Mouse (Mus musculus) splenic B cell, adult 2 months (primary cell): ENCODE data around the gene Tdpoz2.
"Not testable (repeated sequence)": the region's sequence is repeated elsewhere in the genome, so short reads cannot be mapped to it uniquely, and the experiment has no call there.

Source experiments
- DNase-seq: peaks from one replicate; pipeline ENCODE4 v3.0.0-alpha.2; 2011; ENCODE audit warnings: low read depth, low spot score
- H3K27me3 ChIP-seq: 2 replicates; pipeline ENCODE4 v1.6.1; 2012; ENCODE audit warnings: mild to moderate bottlenecking, low read length, moderate library complexity, mixed read lengths; ENCODE audit not compliant: control insufficient read depth, poor library complexity, insufficient read depth, severe bottlenecking
- H3K36me3 ChIP-seq: 2 replicates; pipeline ENCODE4 v1.6.1; 2012; ENCODE audit warnings: mild to moderate bottlenecking, low read length, moderate library complexity, mixed read lengths; ENCODE audit not compliant: control insufficient read depth, poor library complexity, insufficient read depth, severe bottlenecking

Tdpoz2 gene

GRCm38 (mm10) chr3:93652586-93652985 lies at the start of gene Tdpoz2:
Tdpoz2 (minus strand) TSS chr3:93652686.
- no peaks in the 10 kb centered on the region for H3K36me3 ChIP-seq
- no peaks in the 10 kb centered on the region for H3K27me3 ChIP-seq
- DNase-seq = no peak

GRCm38 (mm10) chr3:93692970-93693369 lies 40.5 kb upstream of the Tdpoz2 start, which contains the start of gene Gm37596:
Gm37596 (minus strand) TSS chr3:93693070.
- not testable (repeated sequence) for H3K27me3 ChIP-seq, DNase-seq, H3K36me3 ChIP-seq

- not testable (repeated sequence) for H3K36me3 ChIP-seq, DNase-seq, H3K27me3 ChIP-seq
Measured at GRCm38 (mm10) chr3:93676210-93676609, 23.7 kb upstream of the Tdpoz2 start, which contains the start of gene Tdpoz1. Tdpoz1 (minus strand) TSS chr3:93676310.

GRCm38 (mm10) chr3:93670805-93671503 lies 18.5 kb upstream of the Tdpoz2 start:
- H3K27me3 ChIP-seq, H3K36me3 ChIP-seq, DNase-seq: not testable (repeated sequence)

- DNase-seq = no peak
- no peaks in the 10 kb centered on the region for H3K36me3 ChIP-seq
Measured at GRCm38 (mm10) chr3:93654260-93654659, 1.8 kb upstream of the Tdpoz2 start.

GRCm38 (mm10) chr3:93630917-93631714 lies 21.4 kb downstream of the Tdpoz2 start:
- DNase-seq, H3K36me3 ChIP-seq, H3K27me3 ChIP-seq: not testable (repeated sequence)

More at GRCm38 (mm10) chr3:93654260-93654659, 1.8 kb upstream of the Tdpoz2 start:
- no peaks in the 10 kb centered on the region for H3K27me3 ChIP-seq

GRCm38 (mm10) chr3:93608970-93609369 lies 43.5 kb downstream of the Tdpoz2 start:
- H3K36me3 ChIP-seq, H3K27me3 ChIP-seq: not testable (repeated sequence)
- DNase-seq = peak; percentile 66

- H3K36me3 ChIP-seq = no peaks in the 10 kb centered on the region
- H3K27me3 ChIP-seq = no peaks in the 10 kb centered on the region
- no peak for DNase-seq
Measured at GRCm38 (mm10) chr3:93601903-93602302, 50.6 kb downstream of the Tdpoz2 start.
